ENCODE assay signal across 37 mouse cellular contexts in the genomic region with DNA sequence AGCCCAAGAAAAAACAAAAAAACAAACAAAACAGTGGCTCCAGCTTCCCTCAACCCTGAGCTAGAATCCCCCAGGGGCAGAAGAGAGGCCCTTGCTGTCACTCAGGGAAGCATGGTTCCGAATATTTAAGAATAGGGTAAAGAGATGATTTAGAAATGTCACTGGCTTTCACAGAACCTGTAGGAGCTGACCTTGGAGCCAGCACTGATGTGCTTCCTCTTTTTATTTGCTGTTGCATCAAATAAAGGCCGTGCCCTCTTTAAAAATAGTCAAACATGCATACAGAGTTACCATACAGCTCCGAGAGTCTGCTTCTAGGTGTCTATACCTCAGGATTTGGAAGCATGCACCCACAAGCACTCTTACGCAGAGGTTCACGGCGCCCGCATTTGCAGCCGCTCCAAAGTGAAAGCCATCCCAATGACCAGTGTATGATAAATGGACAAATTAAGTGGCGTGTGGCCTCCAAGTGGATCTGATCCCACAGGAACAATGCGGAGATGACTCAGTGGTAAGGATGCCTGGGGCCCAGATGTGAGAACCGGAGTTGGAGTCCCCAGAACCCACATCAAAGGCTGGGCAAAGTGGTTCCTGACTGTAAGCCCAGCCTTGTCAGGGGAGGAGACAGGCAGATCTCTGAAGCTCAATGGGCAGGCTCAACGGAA. TPM values are rescaled to one million over a fixed set of nuclear protein-coding genes. Genes with fewer than 3 reads are reported as not detected.
DNase-seq lines count a peak whose midpoint lies in the region; ATAC-seq and TF ChIP-seq lines count a peak whose summit lies in the region.
"Had no signal": no experiment of that assay in that cellular context is flagged by ENCODE, and none has a peak within 500 bp of the region (broad histone marks: within the 10 kb centered on the region; RNA-seq: fewer than 3 reads in every experiment).

No protein-coding gene starts in this region.

- no peaks in the 10 kb centered on the region for H3K36me3 ChIP-seq in limb, embryonic 14.5 days (ENCODE audit: control insufficient read depth, insufficient read depth, low read length)
- H3K36me3 ChIP-seq in limb, embryonic 10.5 days: no peaks in the 10 kb centered on the region
- H3K36me3 ChIP-seq: embryonic facial prominence, embryonic 15.5 days; forebrain, embryonic 12.5 days; G1E; heart, embryonic 12.5 days; hindbrain, embryonic 13.5 days; kidney, embryonic 15.5 days; limb, embryonic 15.5 days; liver, embryonic 13.5 days; midbrain, embryonic 13.5 days; neural tube, embryonic 15.5 days; stomach, embryonic 15.5 days had no signal

- H3K27ac ChIP-seq in limb, embryonic 14.5 days (replicated peaks; ENCODE audit: low read depth, low read length): no peak overlapping the region
- no peak overlapping the region for H3K27ac ChIP-seq in limb, embryonic 10.5 days
- 0 out of 2 replicates have a peak overlapping the region, but pooled peaks have one; percentile 16 for H3K27ac ChIP-seq in bone marrow macrophage, adult 2 months (ENCODE audit: insufficient read depth, low read depth, low read length)
- H3K27ac ChIP-seq: embryonic facial prominence, embryonic 15.5 days; forebrain, embryonic 12.5 days; heart, adult 2 months; hindbrain, embryonic 13.5 days; kidney, embryonic 15.5 days; left cerebral cortex, adult 2 months; limb, embryonic 15.5 days; liver, embryonic 13.5 days; midbrain, embryonic 13.5 days; neural tube, embryonic 15.5 days; stomach, embryonic 15.5 days had no signal

- H3K4me1 ChIP-seq in limb, embryonic 14.5 days (ENCODE audit: control insufficient read depth, insufficient read depth, low read length): no peaks in the 10 kb centered on the region
- no peaks in the 10 kb centered on the region for H3K4me1 ChIP-seq in limb, embryonic 10.5 days
- peaks cover 32% of the 10 kb centered on the region for H3K4me1 ChIP-seq in bone marrow macrophage, adult 2 months (ENCODE audit: control insufficient read depth, insufficient read depth, low read length)
- H3K4me1 ChIP-seq: embryonic facial prominence, embryonic 15.5 days; forebrain, embryonic 12.5 days; heart, embryonic 12.5 days; hindbrain, embryonic 13.5 days; kidney, embryonic 15.5 days; limb, embryonic 15.5 days; liver, embryonic 13.5 days; midbrain, embryonic 13.5 days; neural tube, embryonic 15.5 days; stomach, embryonic 15.5 days had no signal

- no peak for TF ChIP-seq CTCF in bone marrow macrophage, adult 2 months (IDR thresholded peaks at IDR 0.05; ENCODE audit: low read depth, low read length)

- no peak overlapping the region for H3K9ac ChIP-seq in limb, embryonic 14.5 days (ENCODE audit: low read depth, low read length, severe bottlenecking)
- H3K9ac ChIP-seq: embryonic facial prominence, embryonic 15.5 days; forebrain, embryonic 12.5 days; heart, embryonic 12.5 days; hindbrain, embryonic 13.5 days; kidney, embryonic 15.5 days; limb, embryonic 15.5 days; liver, embryonic 13.5 days; midbrain, embryonic 13.5 days; neural tube, embryonic 15.5 days; stomach, embryonic 15.5 days had no signal

- TF ChIP-seq POLR2A in limb, embryonic 14.5 days (IDR thresholded peaks at IDR 0.05; ENCODE audit: borderline replicate concordance, extremely low read depth, insufficient read depth, insufficient read length): no peak
- TF ChIP-seq POLR2A in bone marrow macrophage, adult 2 months (IDR thresholded peaks at IDR 0.05; ENCODE audit: borderline replicate concordance, low read depth, low read length): no peak

- no peak for ATAC-seq in limb, embryonic 14.5 days (ENCODE audit: low FRiP score, low read depth)
- ATAC-seq: lung, postnatal 0 days; midbrain, embryonic 13.5 days had no signal

- WGBS in limb, embryonic 14.5 days: 80% methylated on average over 12 of the region's 12 CpGs
- 86% methylated on average over 12 of the region's 12 CpGs for WGBS in limb, embryonic 10.5 days

- H3K4me2 ChIP-seq in limb, embryonic 14.5 days (replicated peaks; ENCODE audit: low read depth, low read length, severe bottlenecking): no peak overlapping the region
- H3K4me2 ChIP-seq: embryonic facial prominence, embryonic 15.5 days; forebrain, embryonic 12.5 days; heart, embryonic 12.5 days; hindbrain, embryonic 13.5 days; kidney, embryonic 15.5 days; limb, embryonic 15.5 days; liver, embryonic 13.5 days; midbrain, embryonic 13.5 days; neural tube, embryonic 15.5 days; stomach, embryonic 15.5 days had no signal

- H3K9me3 ChIP-seq in limb, embryonic 14.5 days (ENCODE audit: control insufficient read depth, low read length): no peaks in the 10 kb centered on the region
- no peaks in the 10 kb centered on the region for H3K9me3 ChIP-seq in limb, embryonic 10.5 days (replicated peaks)
- H3K9me3 ChIP-seq: embryonic facial prominence, embryonic 15.5 days; forebrain, embryonic 12.5 days; G1E; heart, embryonic 12.5 days; hindbrain, embryonic 13.5 days; kidney, embryonic 15.5 days; limb, embryonic 15.5 days; liver, embryonic 13.5 days; midbrain, embryonic 13.5 days; neural tube, embryonic 15.5 days; stomach, embryonic 15.5 days had no signal

- no peak overlapping the region for H3K4me3 ChIP-seq in limb, embryonic 14.5 days (replicated peaks; ENCODE audit: low read length)
- no peak overlapping the region for H3K4me3 ChIP-seq in limb, embryonic 10.5 days
- H3K4me3 ChIP-seq in bone marrow macrophage, adult 2 months (ENCODE audit: insufficient read depth, low read length): no peak overlapping the region
- H3K4me3 ChIP-seq: embryonic facial prominence, embryonic 15.5 days; forebrain, embryonic 12.5 days; heart, adult 2 months; heart, embryonic 12.5 days; hindbrain, embryonic 13.5 days; kidney, embryonic 15.5 days; left cerebral cortex, adult 2 months; limb, embryonic 15.5 days; liver, embryonic 13.5 days; midbrain, embryonic 13.5 days; neural tube, embryonic 15.5 days; stomach, embryonic 15.5 days had no signal

- DNase-seq in limb, embryonic 14.5 days (ENCODE audit: low spot score): peak; percentile 5
- no peak for DNase-seq in limb, embryonic 10.5 days (ENCODE audit: low spot score)
- DNase-seq in adrenal gland, adult 8-10 months: peak; percentile 35
- no peak for DNase-seq in gastrocnemius, postnatal 10 days
- DNase-seq in urinary bladder, adult 18-20 months (ENCODE audit: low spot score in 2 of 2): no peak
- no peak for DNase-seq in frontal cortex, adult 2 months (ENCODE audit: extremely low spot score in 1 of 2, low spot score in 1 of 2)
- DNase-seq: B cell, adult 2 months; cerebellum, adult 18-20 months; cerebellum, postnatal 10 days; gastrocnemius, postnatal 36 days; heart, adult 2 months; heart, postnatal 4 days; kidney, adult 18-20 months; kidney, postnatal 25 days; liver, embryonic 13.5 days; lung, adult 18-20 months; lung, postnatal 4 days; retina, postnatal 1 day; right cerebral cortex, postnatal 25 days had no signal

- H3K27me3 ChIP-seq in limb, embryonic 14.5 days (ENCODE audit: control insufficient read depth, insufficient read depth, low read length): no peaks in the 10 kb centered on the region
- no peaks in the 10 kb centered on the region for H3K27me3 ChIP-seq in limb, embryonic 10.5 days (ENCODE audit: low read depth, poor library complexity, severe bottlenecking)
- H3K27me3 ChIP-seq: embryonic facial prominence, embryonic 15.5 days; forebrain, embryonic 12.5 days; hindbrain, embryonic 13.5 days; kidney, embryonic 15.5 days; limb, embryonic 15.5 days; liver, embryonic 13.5 days; midbrain, embryonic 13.5 days; neural tube, embryonic 15.5 days; stomach, embryonic 15.5 days had no signal

RNA-seq across cellular contexts. Expression of a gene that starts 12.0 kb away (rescaled TPM):
- polyA plus RNA-seq in limb, embryonic 14.5 days (2012; rRNA removed): 2.0 and 2.5 TPM in 2 replicates
- 5.5 and 5.9 TPM in 2 replicates for polyA plus RNA-seq in limb, embryonic 14.5 days (2014; fragmentation: Nextera tagmentation; extraction: Ambion mirVana)
- polyA plus RNA-seq in limb, embryonic 10.5 days (2016; fragmentation: Nextera tagmentation; extraction: Ambion mirVana): 0.51 and 0.95 TPM in 2 replicates
- total RNA-seq in adrenal gland, adult 8-10 months (2022): under 1 TPM; 0.18 to 0.87 (median 0.52) TPM
- polyA plus RNA-seq in bone marrow macrophage, adult 2 months (2012; ENCODE audit: insufficient read depth, insufficient read length, missing spikeins): not detected in 2 replicates
- under 1 TPM; 0.07 to 0.19 TPM for total RNA-seq in gastrocnemius, postnatal 10 days (2021)
- polyA plus RNA-seq in frontal cortex, adult 2 months (2012; rRNA removed): not detected in 2 replicates
- total RNA-seq: common myeloid progenitor, adult 5-6 weeks; layer of hippocampus, adult 18-20 months; layer of hippocampus, postnatal 14 days; left cerebral cortex, adult 2 months; left cerebral cortex, postnatal 36 days; megakaryocyte-erythroid progenitor cell, adult 5-6 weeks had no signal
- polyA plus RNA-seq: G1E; heart, embryonic 12.5 days; hindbrain, embryonic 13.5 days; liver, embryonic 13.5 days; midbrain, embryonic 13.5 days had no signal

RNA-seq across cellular contexts. Expression of a gene that starts 37.9 kb away (rescaled TPM):
- 1.6 TPM in 2 replicates for polyA plus RNA-seq in limb, embryonic 14.5 days (2012; rRNA removed)
- polyA plus RNA-seq in limb, embryonic 14.5 days (2014; fragmentation: Nextera tagmentation; extraction: Ambion mirVana): 1.3 and 1.6 TPM in 2 replicates
- polyA plus RNA-seq in limb, embryonic 10.5 days (2016; fragmentation: Nextera tagmentation; extraction: Ambion mirVana): 0.26 TPM in 2 replicates
- 1 to 10 TPM; 4.3 to 5.5 (median 5.3) TPM for total RNA-seq in adrenal gland, adult 8-10 months (2022)
- 195 and 197 TPM in 2 replicates for polyA plus RNA-seq in bone marrow macrophage, adult 2 months (2012; ENCODE audit: insufficient read depth, insufficient read length, missing spikeins)
- total RNA-seq in gastrocnemius, postnatal 10 days (2021): 1 to 10 TPM in 1 of 2 experiments, under 1 TPM in 1; 0.80 to 1.0 TPM
- polyA plus RNA-seq in frontal cortex, adult 2 months (2012; rRNA removed): 3.1 and 4.0 TPM in 2 replicates

Comparison
In these comparisons a context has a peak if more than half of its experiments do, and no peak if none do; other contexts are left out.
1. DNase-seq: peak in limb, embryonic 14.5 days (single experiment) and adrenal gland, adult 8-10 months (single experiment); none in limb, embryonic 10.5 days (single experiment), gastrocnemius, postnatal 10 days (single experiment), urinary bladder, adult 18-20 months (0 of 2) and frontal cortex, adult 2 months (0 of 2).
2. RNA of a gene that starts 37.9 kb away (polyA plus RNA-seq): 195 to 197 TPM in bone marrow macrophage, adult 2 months; 3.1 to 4.0 TPM in frontal cortex, adult 2 months, 1.3 to 1.6 TPM in limb, embryonic 14.5 days and 0.26 TPM in limb, embryonic 10.5 days; every median in the first group is over 10 times any median in the second.